Mouse (Mus musculus) testis, adult 2 months (tissue): ENCODE measurements around the gene Scel. TPM values are rescaled to one million over a fixed set of nuclear protein-coding genes. Genes with fewer than 3 reads are reported as not detected.

Experiments used
- H3K27ac ChIP-seq: fragments of 200-500 bp; 2 replicates; pipeline ENCODE4 v1.5.1; 2012; ENCODE audit warnings: low read depth, low read length; ENCODE audit not compliant: control insufficient read depth, insufficient read depth
- H3K27me3 ChIP-seq: fragments of 200-500 bp; 2 replicates; pipeline ENCODE4 v1.6.1; 2012; ENCODE audit warnings: mild to moderate bottlenecking, low read length, moderate library complexity; ENCODE audit not compliant: control insufficient read depth, insufficient read depth
- H3K36me3 ChIP-seq: fragments of 200-500 bp; 2 replicates; pipeline ENCODE4 v1.6.1; 2012; ENCODE audit warnings: mild to moderate bottlenecking, low read length; ENCODE audit not compliant: control insufficient read depth, insufficient read depth
- H3K4me1 ChIP-seq: fragments of 200-500 bp; 2 replicates; pipeline ENCODE4 v1.6.1; 2012; ENCODE audit warnings: low read length; ENCODE audit not compliant: control insufficient read depth, insufficient read depth
- H3K4me3 ChIP-seq: fragments of 200-500 bp; 2 replicates; pipeline ENCODE4 v1.5.1; 2012; ENCODE audit warnings: low read depth, mild to moderate bottlenecking, low read length, moderate library complexity, mixed read lengths; ENCODE audit not compliant: control insufficient read depth
- CTCF ChIP-seq: fragments of 200-500 bp; IDR thresholded peaks from 2 replicates; pipeline ENCODE4 v1.5.1; 2012; ENCODE audit warnings: low read depth, mild to moderate bottlenecking, inconsistent platforms, low read length, moderate library complexity; ENCODE audit not compliant: control insufficient read depth, insufficient read depth, insufficient replicate concordance
- POLR2A ChIP-seq: fragments of 200-500 bp; IDR thresholded peaks from 2 replicates; pipeline ENCODE4 v1.6.1; 2012; ENCODE audit warnings: low read depth, mild to moderate bottlenecking, inconsistent platforms, low read length, moderate library complexity; ENCODE audit not compliant: control insufficient read depth
- polyA plus RNA-seq: library from polyadenylated mRNA; depleted of rRNA; stranded (reverse); fragments of >200 nt; gene quantifications from 2 replicates; pipeline ENCODE4 v1.2.3, GENCODE M21; 2012

Gene Scel
- polyA plus RNA-seq, 1 experiment, result not detected

DNA sequence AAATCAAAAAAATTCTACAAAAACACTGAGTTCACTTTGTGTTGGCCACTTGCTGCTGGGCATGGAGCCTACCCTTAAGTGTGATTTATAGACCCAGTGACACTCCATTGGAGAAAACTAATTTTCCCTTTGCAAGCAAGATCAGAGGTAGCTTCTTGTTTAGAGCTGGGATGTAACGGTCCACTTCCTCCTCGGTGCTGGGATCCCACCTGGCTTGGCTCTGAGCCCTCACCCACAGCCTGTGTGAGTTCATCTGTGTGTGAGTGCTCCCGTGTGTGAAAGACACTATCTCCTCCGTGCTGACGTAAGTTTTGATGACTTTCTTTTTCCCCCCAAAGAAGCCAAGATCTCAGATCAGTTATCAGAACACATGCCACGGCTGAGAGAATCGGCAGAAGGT lies 62.7 kb downstream of the Scel start:
- no peaks in the 10 kb centered on the region for H3K27me3 ChIP-seq
- no peak overlapping the region for H3K27ac ChIP-seq
- H3K36me3 ChIP-seq, result no peaks in the 10 kb centered on the region
- H3K4me3 ChIP-seq, result no peak overlapping the region
- TF ChIP-seq CTCF (no peak), POLR2A (no peak)
- H3K4me1 ChIP-seq, result no peaks in the 10 kb centered on the region

DNA sequence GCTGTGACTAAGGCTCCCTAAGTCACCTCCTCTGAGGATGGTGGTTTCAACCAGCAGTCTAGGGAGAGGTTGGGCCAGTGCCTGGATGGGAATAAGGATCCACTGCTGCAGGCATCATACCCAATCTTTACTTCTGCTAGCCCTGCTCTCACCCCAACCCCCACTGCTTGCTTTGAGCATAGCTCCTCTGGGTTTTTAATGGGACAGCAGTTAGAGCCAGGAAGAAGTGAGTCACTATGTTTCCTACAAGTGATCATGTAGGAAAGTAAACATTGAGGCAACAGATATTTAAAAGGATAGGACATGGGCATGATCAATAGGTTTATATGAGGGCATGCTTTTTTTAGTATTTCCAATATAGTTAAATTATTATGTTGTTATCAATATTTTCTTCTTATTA lies 63.9 kb downstream of the Scel start:
- Histone ChIP-seq H3K36me3 (no peaks in the 10 kb centered on the region), H3K27ac (no peak overlapping the region), H3K27me3 (no peaks in the 10 kb centered on the region), H3K4me3 (no peak overlapping the region), H3K4me1 (no peaks in the 10 kb centered on the region)
- TF ChIP-seq POLR2A, result no peak
- TF ChIP-seq CTCF, result no peak

DNA sequence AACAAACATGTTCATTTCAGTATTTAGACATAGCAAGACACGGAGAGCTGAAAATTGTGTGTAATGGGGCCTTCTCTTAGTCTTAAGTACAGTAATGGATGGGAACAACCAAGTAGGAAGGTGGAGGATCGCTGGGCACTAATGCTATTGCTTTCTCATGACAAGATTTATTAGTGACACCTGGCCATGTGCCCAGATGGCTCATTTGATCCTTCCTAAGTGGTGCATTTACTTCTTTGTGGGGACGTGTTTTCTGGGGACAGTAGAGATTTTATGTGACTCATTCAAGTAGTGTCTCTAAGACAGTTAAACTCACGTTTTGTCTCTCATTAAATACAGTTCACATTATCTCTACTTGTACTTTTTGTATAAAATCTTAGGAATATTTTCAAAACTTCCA lies 73.5 kb downstream of the Scel start:
- Histone ChIP-seq H3K4me1 (no peaks in the 10 kb centered on the region), H3K4me3 (no peak overlapping the region), H3K27ac (no peak overlapping the region), H3K27me3 (no peaks in the 10 kb centered on the region), H3K36me3 (no peaks in the 10 kb centered on the region)
- TF ChIP-seq CTCF, result no peak
- no peak for TF ChIP-seq POLR2A

DNA sequence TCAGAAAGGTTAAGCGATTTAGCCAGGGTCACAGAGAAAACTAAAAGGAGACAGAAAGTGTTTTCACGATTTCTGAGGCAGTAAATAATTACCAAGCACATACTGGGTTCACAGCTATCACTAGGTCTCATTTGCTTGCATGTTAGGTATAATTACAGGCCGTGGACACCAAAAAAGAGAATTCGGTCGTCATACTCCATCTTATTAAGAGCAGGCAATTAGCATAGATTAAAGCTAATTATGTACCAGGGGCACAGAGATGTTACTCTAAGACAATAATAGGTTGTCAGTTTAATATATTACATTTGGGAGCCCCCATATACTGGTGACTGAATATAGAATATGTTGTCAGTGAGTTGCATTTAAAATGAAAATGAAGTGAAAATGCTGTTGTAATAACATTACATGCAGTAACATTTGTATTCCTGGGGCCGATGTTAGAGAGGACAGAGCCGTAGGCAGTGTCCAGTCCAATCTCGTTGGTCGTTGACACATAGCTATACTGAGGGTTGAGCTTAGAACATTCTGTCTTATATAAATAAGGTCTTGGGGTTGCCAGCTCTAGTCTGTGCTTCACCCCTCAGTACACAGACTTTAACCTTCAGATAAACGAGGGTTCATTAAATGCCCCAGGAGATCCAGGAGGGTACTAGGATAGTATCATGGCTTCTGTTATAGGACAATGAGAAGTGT lies 74.2 kb downstream of the Scel start:
- no peaks in the 10 kb centered on the region for H3K27me3 ChIP-seq
- H3K27ac ChIP-seq, result no peak overlapping the region
- H3K4me1 ChIP-seq, result no peaks in the 10 kb centered on the region
- TF ChIP-seq POLR2A (no peak), CTCF (no peak)
- H3K4me3 ChIP-seq, result no peak overlapping the region
- no peaks in the 10 kb centered on the region for H3K36me3 ChIP-seq

DNA sequence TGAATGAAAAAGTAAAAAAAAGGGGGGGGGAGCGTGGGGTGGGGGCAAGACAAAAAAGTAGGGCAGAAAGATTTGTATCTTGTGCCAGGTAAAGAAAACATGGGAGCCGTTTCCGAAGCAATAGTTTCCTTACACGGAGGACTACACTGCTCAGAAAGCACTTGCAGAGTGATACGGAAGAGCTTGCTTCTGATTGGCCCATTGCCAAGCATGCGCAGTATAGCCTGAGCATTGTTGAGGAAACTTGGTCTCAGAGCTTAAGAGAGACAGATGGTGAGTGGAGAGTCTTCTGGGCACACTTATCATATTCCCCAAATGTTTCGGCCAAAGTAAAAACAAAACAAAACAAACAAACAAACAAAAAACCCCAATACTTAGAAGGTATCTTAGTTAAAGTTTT lies 76.7 kb downstream of the Scel start:
- TF ChIP-seq CTCF (no peak), POLR2A (no peak)
- no peaks in the 10 kb centered on the region for H3K27me3 ChIP-seq
- no peak overlapping the region for H3K27ac ChIP-seq
- H3K4me3 ChIP-seq, result no peak overlapping the region
- no peaks in the 10 kb centered on the region for H3K36me3 ChIP-seq
- H3K4me1 ChIP-seq, result no peaks in the 10 kb centered on the region

DNA sequence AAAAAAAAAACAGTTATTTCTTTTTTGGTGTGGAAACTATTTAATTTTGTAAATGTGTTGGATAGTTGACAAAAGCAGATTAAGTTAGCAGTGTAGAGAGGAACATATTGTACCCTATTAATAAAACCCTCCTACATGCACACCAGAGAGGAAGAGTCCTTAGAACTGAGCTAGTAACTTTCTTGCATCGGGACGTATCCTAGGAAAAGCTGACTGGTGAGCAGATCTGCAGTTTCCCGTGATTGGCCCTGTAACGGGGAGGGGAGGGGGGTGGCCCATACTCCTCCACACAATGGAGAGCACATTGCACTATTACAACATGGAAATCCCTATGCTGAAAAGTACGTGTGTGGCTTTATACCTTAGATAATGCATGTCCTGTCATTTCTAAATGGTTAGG lies 82.7 kb downstream of the Scel start:
- Histone ChIP-seq H3K4me1 (no peaks in the 10 kb centered on the region), H3K4me3 (no peak overlapping the region), H3K27me3 (no peaks in the 10 kb centered on the region), H3K27ac (no peak overlapping the region), H3K36me3 (no peaks in the 10 kb centered on the region)
- TF ChIP-seq POLR2A, result no peak
- TF ChIP-seq CTCF, result no peak

DNA sequence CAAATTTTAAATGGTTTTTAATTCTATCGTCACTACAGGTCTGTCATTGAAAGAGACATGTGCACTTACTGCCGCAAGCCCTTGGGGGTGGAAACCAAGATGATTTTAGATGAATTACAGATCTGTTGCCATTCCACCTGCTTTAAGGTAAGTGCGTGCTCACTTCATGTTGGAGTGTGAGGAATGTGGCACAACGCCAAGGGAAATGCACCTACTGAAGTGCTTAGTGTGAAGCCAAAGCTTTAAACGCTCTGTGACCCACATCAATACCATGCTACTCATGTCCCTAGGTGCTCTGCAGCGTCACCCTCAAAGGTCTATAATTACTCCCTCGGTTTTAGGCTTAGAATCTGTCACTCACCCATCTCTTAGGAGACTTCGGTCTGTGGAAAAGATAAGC lies 94.9 kb downstream of the Scel start:
- no peak overlapping the region for H3K27ac ChIP-seq
- no peaks in the 10 kb centered on the region for H3K4me1 ChIP-seq
- no peak overlapping the region for H3K4me3 ChIP-seq
- TF ChIP-seq CTCF (no peak), POLR2A (no peak)
- no peaks in the 10 kb centered on the region for H3K27me3 ChIP-seq
- H3K36me3 ChIP-seq, result no peaks in the 10 kb centered on the region
